Mouse (Mus musculus): ENCODE measurements around the gene Ecd. TPM values are rescaled to one million over a fixed set of nuclear protein-coding genes. Genes with fewer than 3 reads are reported as not detected.
"Not testable (repeated sequence)": the region's sequence is repeated elsewhere in the genome, so short reads cannot be mapped to it uniquely, and the experiment has no call there.

The Ecd gene
- total and polyA plus RNA-seq, 3 experiments = 64.9 to 72.2 TPM; not detected in 1

- TF ChIP-seq BHLHE40 (IDR thresholded peaks at IDR 0.05; ENCODE audit: borderline replicate concordance, low read depth, low read length) (no peak), MAX (IDR thresholded peaks at IDR 0.05; ENCODE audit: low read length) (no peak), KAT2A (conservative IDR thresholded peaks at IDR 0.05; ENCODE audit: low read depth, low read length) (no peak), TBP (IDR thresholded peaks at IDR 0.05; ENCODE audit: low read depth, low read length) (no peak), NRF1 (IDR thresholded peaks at IDR 0.05; ENCODE audit: insufficient read depth, low read depth, low read length, poor library complexity, severe bottlenecking) (no peak), CHD1 (IDR thresholded peaks at IDR 0.05; ENCODE audit: low read depth, low read length) (no peak), EP300 (IDR thresholded peaks at IDR 0.05; ENCODE audit: low read depth in 1 of 2, low read length in 2 of 2) (no peak), TCF12 (IDR thresholded peaks at IDR 0.05; ENCODE audit: low read depth, low read length) (no peak), TAL1 (IDR thresholded peaks at IDR 0.05; ENCODE audit: low read length) (no peak), ELF1 (IDR thresholded peaks at IDR 0.05; ENCODE audit: low read depth, low read length) (no peak), ZMIZ1 (IDR thresholded peaks at IDR 0.05; ENCODE audit: low read depth, low read length) (no peak), ZKSCAN1 (IDR thresholded peaks at IDR 0.05; ENCODE audit: low read depth, low read length) (no peak), HCFC1 (IDR thresholded peaks at IDR 0.05; ENCODE audit: low read depth, low read length) (no peak), E2F4 (IDR thresholded peaks at IDR 0.05; ENCODE audit: borderline replicate concordance, low read depth, low read length) (no peak), GABPA (IDR thresholded peaks at IDR 0.05; ENCODE audit: low read depth, low read length) (no peak), MEF2A (IDR thresholded peaks at IDR 0.05; ENCODE audit: extremely low read depth, insufficient replicate concordance, low read depth, low read length, poor library complexity, severe bottlenecking) (no peak), USF2 (IDR thresholded peaks at IDR 0.05; ENCODE audit: borderline replicate concordance in 1 of 2, insufficient read depth in 1 of 2, low read depth in 1 of 2, low read length in 2 of 2) (no peak)
Measured at GRCm38 (mm10) chr14:20319420-20319819, 28.5 kb downstream of the Ecd start (continued).

- Histone ChIP-seq H3K79me2 (ENCODE audit: control insufficient read depth, insufficient read depth, low read length, poor library complexity) (no peaks in the 10 kb centered on the region), H3K27ac (ENCODE audit: control insufficient read depth, low read depth, low read length) (no peak overlapping the region), H3K4me3 (ENCODE audit: control insufficient read depth in 1 of 2, insufficient read depth in 1 of 2, low read depth in 2 of 2, low read length in 2 of 2) (no peak overlapping the region), H3K9ac (ENCODE audit: control insufficient read depth, low read depth, low read length, poor library complexity, severe bottlenecking) (no peak overlapping the region), H3K27me3 (ENCODE audit: control insufficient read depth in 1 of 2, insufficient read depth in 2 of 2, low read length in 2 of 2) (no peaks in the 10 kb centered on the region), H3K36me3 (ENCODE audit: control insufficient read depth in 1 of 2, insufficient read depth in 2 of 2, low read length in 2 of 2) (0 out of 4 replicates have a peak, but pooled peaks cover 0 to 1% of the 10 kb centered on the region in 2 experiments), H3K9me3 (replicated peaks; ENCODE audit: insufficient read depth, low read length) (no peaks in the 10 kb centered on the region), H3K4me1 (ENCODE audit: control insufficient read depth in 1 of 2, insufficient read depth in 2 of 2, low read length in 2 of 2) (no peaks in the 10 kb centered on the region)
- no peak for DNase-seq (ENCODE audit: low read depth, low spot score)
- TF ChIP-seq JUND (IDR thresholded peaks at IDR 0.05; ENCODE audit: low read depth, low read length) (no peak), EP300 (IDR thresholded peaks at IDR 0.05; ENCODE audit: low read depth in 1 of 2, low read length in 2 of 2) (no peak), MYC (IDR thresholded peaks at IDR 0.05; ENCODE audit: low read depth, low read length) (no peak), RCOR1 (IDR thresholded peaks at IDR 0.05; ENCODE audit: low read depth, low read length) (no peak), ZMIZ1 (IDR thresholded peaks at IDR 0.05; ENCODE audit: low read depth, low read length) (no peak), TAL1 (IDR thresholded peaks at IDR 0.05; ENCODE audit: low read length) (no peak), MYB (IDR thresholded peaks at IDR 0.05; ENCODE audit: low read depth, low read length) (no peak), CHD1 (IDR thresholded peaks at IDR 0.05; ENCODE audit: low read depth, low read length) (no peak), MXI1 (IDR thresholded peaks at IDR 0.05; ENCODE audit: low read depth, low read length) (no peak), ETS1 (IDR thresholded peaks at IDR 0.05; ENCODE audit: low read depth, low read length) (no peak), USF1 (IDR thresholded peaks at IDR 0.05; ENCODE audit: low read depth, low read length) (no peak), SIN3A (IDR thresholded peaks at IDR 0.05; ENCODE audit: low read length) (no peak), GATA1 (IDR thresholded peaks at IDR 0.05; ENCODE audit: low read depth, low read length) (no peak), NRF1 (IDR thresholded peaks at IDR 0.05; ENCODE audit: insufficient read depth, low read depth, low read length, poor library complexity, severe bottlenecking) (no peak), USF2 (IDR thresholded peaks at IDR 0.05; ENCODE audit: borderline replicate concordance in 1 of 2, insufficient read depth in 1 of 2, low read depth in 1 of 2, low read length in 2 of 2) (no peak)
Measured at GRCm38 (mm10) chr14:20315137-20315536, 32.8 kb downstream of the Ecd start.

DNA sequence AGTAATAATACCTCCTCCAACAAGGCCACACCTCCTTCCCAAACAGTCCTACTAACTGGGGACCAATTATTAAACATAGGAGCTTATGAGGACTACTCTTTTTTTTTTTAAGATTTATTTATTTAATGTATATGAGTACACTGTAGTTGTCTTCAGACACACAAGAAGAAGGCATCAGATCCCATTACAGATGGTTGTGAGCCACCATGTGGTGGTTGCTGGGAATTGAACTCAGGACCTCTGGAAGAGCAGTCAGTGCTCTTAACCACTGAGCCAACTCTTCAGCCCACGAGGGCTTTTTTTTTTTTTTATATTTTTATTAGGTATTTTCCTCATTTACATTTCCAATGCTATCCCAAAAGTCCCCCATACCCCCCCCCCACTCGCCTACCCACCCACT, 42.8 kb downstream of the Ecd start:
- not testable (repeated sequence) for H3K36me3 ChIP-seq (ENCODE audit: control insufficient read depth in 1 of 2, insufficient read depth in 2 of 2, low read length in 2 of 2); H3K4me1 ChIP-seq (ENCODE audit: control insufficient read depth in 1 of 2, insufficient read depth in 2 of 2, low read length in 2 of 2); H3K27ac ChIP-seq (ENCODE audit: control insufficient read depth, low read depth, low read length); DNase-seq (ENCODE audit: low read depth, low spot score); H3K9me3 ChIP-seq (replicated peaks; ENCODE audit: insufficient read depth, low read length); H3K9ac ChIP-seq (ENCODE audit: control insufficient read depth, low read depth, low read length, poor library complexity, severe bottlenecking); H3K4me3 ChIP-seq (ENCODE audit: control insufficient read depth in 1 of 2, insufficient read depth in 1 of 2, low read depth in 2 of 2, low read length in 2 of 2); H3K79me2 ChIP-seq (ENCODE audit: control insufficient read depth, insufficient read depth, low read length, poor library complexity); H3K27me3 ChIP-seq (ENCODE audit: control insufficient read depth in 1 of 2, insufficient read depth in 2 of 2, low read length in 2 of 2)
